ENCODE assay signal across 18 mouse cellular contexts in the genomic region with DNA sequence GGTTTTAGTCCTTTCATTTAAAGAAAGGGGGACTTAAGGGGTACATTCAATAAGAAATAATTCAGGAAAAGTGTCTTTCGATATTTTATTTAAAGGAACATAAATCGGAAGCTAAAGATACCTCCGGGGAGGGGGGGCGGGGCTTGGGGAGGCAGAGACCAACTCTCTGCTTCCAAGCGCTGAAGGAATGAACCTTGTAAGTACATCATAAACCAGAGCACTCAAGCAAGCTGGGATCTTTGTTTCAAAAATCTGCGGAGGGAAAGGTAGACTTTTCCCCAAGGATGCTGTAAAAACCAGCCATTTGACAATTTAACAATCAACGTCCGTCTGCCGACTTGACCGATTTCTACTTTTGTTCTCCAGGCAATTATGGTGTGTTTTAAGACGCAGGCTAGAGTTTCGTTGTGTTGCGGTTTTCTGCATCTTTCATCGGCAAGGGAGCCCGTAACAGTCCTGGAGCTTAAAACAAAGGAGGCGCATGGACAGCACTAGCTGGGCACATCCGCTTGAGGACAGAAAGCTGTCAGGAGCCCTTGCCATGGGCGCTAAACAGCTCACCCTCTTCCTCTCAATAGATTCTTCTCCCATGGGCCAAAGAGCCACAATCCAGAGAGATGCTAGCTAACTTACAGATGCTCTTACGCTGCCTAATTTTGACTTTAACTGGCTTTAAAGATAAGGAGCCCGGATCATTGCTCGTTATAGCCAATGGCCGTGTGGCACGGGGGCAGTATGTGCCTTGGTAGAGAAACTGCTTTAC.
DNase-seq lines count a peak whose midpoint lies in the region; ATAC-seq and TF ChIP-seq lines count a peak whose summit lies in the region.
"Had no signal": no experiment of that assay in that cellular context is flagged by ENCODE, and none has a peak within 500 bp of the region (broad histone marks: within the 10 kb centered on the region; RNA-seq: fewer than 3 reads in every experiment).

No protein-coding gene starts in this region.

- H3K9ac ChIP-seq in hindbrain, embryonic 15.5 days, result no peak overlapping the region
- H3K9ac ChIP-seq in forebrain, embryonic 14.5 days (ENCODE audit: low read length), result peak overlapping the region; percentile 29; the same call in 1 of the 2 replicates
- H3K9ac ChIP-seq in limb, embryonic 13.5 days, result no peak overlapping the region
- H3K9ac ChIP-seq: embryonic facial prominence, embryonic 13.5 days; liver, embryonic 15.5 days; midbrain, embryonic 12.5 days had no signal

- ATAC-seq in hindbrain, embryonic 15.5 days (ENCODE audit: low FRiP score, low read depth), result no peak
- 0 out of 2 replicates have a peak, but pooled peaks have one; percentile 47 for ATAC-seq in forebrain, embryonic 14.5 days
- ATAC-seq in limb, embryonic 13.5 days (ENCODE audit: low FRiP score, low read depth), result no peak
- no peak for ATAC-seq in megakaryocyte progenitor cell, adult 5-6 weeks (replicated peaks; ENCODE audit: poor library complexity)

- DNase-seq in hindbrain, embryonic 10.5 days (ENCODE audit: low spot score), result no peak
- DNase-seq in brain, embryonic 14.5 days (ENCODE audit: low read depth), result peak; percentile 43
- peak; percentile 41 for DNase-seq in forebrain, embryonic 14.5 days (ENCODE audit: low spot score)
- DNase-seq in right cerebral cortex, postnatal 25 days, result no peak
- DNase-seq: adrenal gland, adult 2 months; cerebellum, adult 18-20 months; kidney, postnatal 36 days; left cerebral cortex, postnatal 4 days; lung, postnatal 14 days; right cerebral cortex, postnatal 14 days; thymus, postnatal 36 days had no signal

- TF ChIP-seq CTCF in brain, embryonic 14.5 days (IDR thresholded peaks at IDR 0.05; ENCODE audit: borderline replicate concordance, extremely low read depth, insufficient read depth, insufficient read length), result no peak

- H3K4me2 ChIP-seq in hindbrain, embryonic 15.5 days, result peak overlapping the region; percentile 29
- peak overlapping the region; percentile 38 for H3K4me2 ChIP-seq in forebrain, embryonic 14.5 days (ENCODE audit: low read length)
- H3K4me2 ChIP-seq in limb, embryonic 13.5 days (replicated peaks), result peak overlapping the region; percentile 53
- H3K4me2 ChIP-seq: embryonic facial prominence, embryonic 13.5 days; liver, embryonic 15.5 days; midbrain, embryonic 12.5 days had no signal

- H3K36me3 ChIP-seq in hindbrain, embryonic 15.5 days, result no peaks in the 10 kb centered on the region
- no peaks in the 10 kb centered on the region for H3K36me3 ChIP-seq in hindbrain, embryonic 10.5 days
- no peaks in the 10 kb centered on the region for H3K36me3 ChIP-seq in forebrain, embryonic 14.5 days (ENCODE audit: control insufficient read depth, insufficient read depth, low read length)
- no peaks in the 10 kb centered on the region for H3K36me3 ChIP-seq in limb, embryonic 13.5 days
- H3K36me3 ChIP-seq: embryonic facial prominence, embryonic 13.5 days; G1E; liver, embryonic 15.5 days; midbrain, embryonic 12.5 days had no signal

- no peaks in the 10 kb centered on the region for H3K9me3 ChIP-seq in hindbrain, embryonic 15.5 days
- H3K9me3 ChIP-seq in hindbrain, embryonic 10.5 days, result 0 out of 2 replicates have a peak, but pooled peaks cover 6% of the 10 kb centered on the region
- H3K9me3 ChIP-seq in forebrain, embryonic 14.5 days (replicated peaks; ENCODE audit: control insufficient read depth, low read length), result 0 out of 2 replicates have a peak, but pooled peaks cover 3% of the 10 kb centered on the region
- H3K9me3 ChIP-seq in limb, embryonic 13.5 days, result no peaks in the 10 kb centered on the region; the same call in 1 of the 2 replicates
- H3K9me3 ChIP-seq: embryonic facial prominence, embryonic 13.5 days; liver, embryonic 15.5 days; midbrain, embryonic 12.5 days had no signal

- peaks cover 9% of the 10 kb centered on the region; the same call in 1 of the 2 replicates for H3K27me3 ChIP-seq in hindbrain, embryonic 15.5 days
- H3K27me3 ChIP-seq in hindbrain, embryonic 10.5 days (ENCODE audit: insufficient read depth, poor library complexity, severe bottlenecking), result no peaks in the 10 kb centered on the region
- H3K27me3 ChIP-seq in forebrain, embryonic 14.5 days (replicated peaks; ENCODE audit: control insufficient read depth, insufficient read depth, low read length), result 0 out of 2 replicates have a peak, but pooled peaks cover 11% of the 10 kb centered on the region
- H3K27me3 ChIP-seq in limb, embryonic 13.5 days, result peaks cover 4% of the 10 kb centered on the region
- H3K27me3 ChIP-seq: embryonic facial prominence, embryonic 13.5 days; liver, embryonic 15.5 days; midbrain, embryonic 12.5 days had no signal

- H3K4me1 ChIP-seq in hindbrain, embryonic 15.5 days (replicated peaks), result peaks cover 13% of the 10 kb centered on the region
- H3K4me1 ChIP-seq in hindbrain, embryonic 10.5 days (replicated peaks), result peaks cover 11% of the 10 kb centered on the region
- peaks cover 8% of the 10 kb centered on the region for H3K4me1 ChIP-seq in forebrain, embryonic 14.5 days (ENCODE audit: control insufficient read depth, insufficient read depth, low read length)
- H3K4me1 ChIP-seq in limb, embryonic 13.5 days, result peaks cover 32% of the 10 kb centered on the region
- H3K4me1 ChIP-seq: liver, embryonic 15.5 days had no signal

- 74% methylated on average over 23 of the region's 23 CpGs for WGBS in hindbrain, embryonic 15.5 days
- 95% methylated on average over 23 of the region's 23 CpGs for whole genome bisulfite sequencing in hindbrain, embryonic 10.5 days
- WGBS in forebrain, embryonic 14.5 days, result 63% methylated on average over 23 of the region's 23 CpGs
- WGBS in limb, embryonic 13.5 days, result 54% methylated on average over 23 of the region's 23 CpGs

- no peak overlapping the region for H3K27ac ChIP-seq in hindbrain, embryonic 15.5 days (replicated peaks)
- H3K27ac ChIP-seq in hindbrain, embryonic 10.5 days, result no peak overlapping the region
- peak overlapping the region; percentile 68 for H3K27ac ChIP-seq in forebrain, embryonic 14.5 days (ENCODE audit: low read depth, low read length)
- H3K27ac ChIP-seq in limb, embryonic 13.5 days, result no peak overlapping the region
- H3K27ac ChIP-seq: embryonic facial prominence, embryonic 13.5 days; liver, embryonic 15.5 days; midbrain, embryonic 12.5 days had no signal

- TF ChIP-seq POLR2A in brain, embryonic 14.5 days (IDR thresholded peaks at IDR 0.05; ENCODE audit: borderline replicate concordance, extremely low read depth, insufficient read depth, insufficient read length, poor library complexity, severe bottlenecking), result no peak

- no peak overlapping the region for H3K4me3 ChIP-seq in hindbrain, embryonic 15.5 days
- no peak overlapping the region for H3K4me3 ChIP-seq in hindbrain, embryonic 10.5 days
- H3K4me3 ChIP-seq in forebrain, embryonic 14.5 days (ENCODE audit: low read depth, low read length), result 0 out of 2 replicates have a peak overlapping the region, but pooled peaks have one; percentile 5
- peak overlapping the region; percentile 11; the same call in 1 of the 2 replicates for H3K4me3 ChIP-seq in limb, embryonic 13.5 days
- H3K4me3 ChIP-seq: embryonic facial prominence, embryonic 13.5 days; liver, embryonic 15.5 days; midbrain, embryonic 12.5 days had no signal

Comparison
In these comparisons a context has a peak if more than half of its experiments do, and no peak if none do; other contexts are left out.
1. H3K4me3 ChIP-seq: peak in forebrain, embryonic 14.5 days (single experiment) and limb, embryonic 13.5 days (single experiment); none in hindbrain, embryonic 15.5 days (single experiment) and hindbrain, embryonic 10.5 days (single experiment).
2. DNase-seq: peak in brain, embryonic 14.5 days (single experiment) and forebrain, embryonic 14.5 days (single experiment); none in hindbrain, embryonic 10.5 days (single experiment) and right cerebral cortex, postnatal 25 days (single experiment).
3. Peak in every context shown above with its lines, with median percentiles within 50 percentile points of each other: H3K4me2 ChIP-seq.